ENCODE assay signal across 8 mouse cellular contexts in genomic region chr3:89963926-89964739, GRCm38 (mm10). TPM values are rescaled to one million over a fixed set of nuclear protein-coding genes. Genes with fewer than 3 reads are reported as not detected.
DNase-seq lines count a peak whose midpoint lies in the region; ATAC-seq and TF ChIP-seq lines count a peak whose summit lies in the region.

No protein-coding gene starts in this region.

- intact Hi-C loops in gastrocnemius, adult 2 months (cut with DNase I), result no loop called here

- 0 out of 2 replicates have a peak, but pooled peaks cover under 1% of the 10 kb centered on the region for H3K36me3 ChIP-seq in hindbrain, embryonic 15.5 days
- peaks cover 15% of the 10 kb centered on the region for H3K36me3 ChIP-seq in limb, embryonic 12.5 days
- H3K36me3 ChIP-seq in midbrain, embryonic 11.5 days (ENCODE audit: control insufficient read depth, insufficient read depth, low read length), result no peaks in the 10 kb centered on the region
- H3K36me3 ChIP-seq in stomach, embryonic 15.5 days, result no peaks in the 10 kb centered on the region

- peak; percentile 96 for TF ChIP-seq CTCF in gastrocnemius, adult 2 months (IDR thresholded peaks at IDR 0.05)

- no peaks in the 10 kb centered on the region for H3K9me3 ChIP-seq in hindbrain, embryonic 15.5 days
- no peaks in the 10 kb centered on the region for H3K9me3 ChIP-seq in limb, embryonic 12.5 days
- H3K9me3 ChIP-seq in midbrain, embryonic 11.5 days (ENCODE audit: control insufficient read depth, low read length), result no peaks in the 10 kb centered on the region
- H3K9me3 ChIP-seq in stomach, embryonic 15.5 days, result no peaks in the 10 kb centered on the region

- peak overlapping the region; percentile 96 for H3K9ac ChIP-seq in hindbrain, embryonic 15.5 days
- H3K9ac ChIP-seq in limb, embryonic 12.5 days (replicated peaks), result peak overlapping the region; percentile 94
- peak overlapping the region; percentile 89 for H3K9ac ChIP-seq in midbrain, embryonic 11.5 days (ENCODE audit: low read length)
- H3K9ac ChIP-seq in stomach, embryonic 15.5 days, result peak overlapping the region; percentile 88; the same call in 1 of the 2 replicates

- peak overlapping the region; percentile 87 for H3K4me3 ChIP-seq in gastrocnemius, adult 2 months
- H3K4me3 ChIP-seq in hindbrain, embryonic 15.5 days, result peak overlapping the region; percentile 98
- peak overlapping the region; percentile 97 for H3K4me3 ChIP-seq in limb, embryonic 12.5 days (replicated peaks)
- peak overlapping the region; percentile 78 for H3K4me3 ChIP-seq in midbrain, embryonic 11.5 days (ENCODE audit: low read depth, low read length)
- peak overlapping the region; percentile 75 for H3K4me3 ChIP-seq in stomach, embryonic 15.5 days (replicated peaks)

- peak overlapping the region; percentile 94 for H3K27ac ChIP-seq in gastrocnemius, adult 2 months
- peak overlapping the region; percentile 94 for H3K27ac ChIP-seq in hindbrain, embryonic 15.5 days (replicated peaks)
- peak overlapping the region; percentile 94 for H3K27ac ChIP-seq in limb, embryonic 12.5 days
- H3K27ac ChIP-seq in midbrain, embryonic 11.5 days (ENCODE audit: low read depth, low read length), result peak overlapping the region; percentile 77
- H3K27ac ChIP-seq in stomach, embryonic 15.5 days, result peak overlapping the region; percentile 96

- no peaks in the 10 kb centered on the region for H3K27me3 ChIP-seq in hindbrain, embryonic 15.5 days
- no peaks in the 10 kb centered on the region for H3K27me3 ChIP-seq in limb, embryonic 12.5 days
- H3K27me3 ChIP-seq in midbrain, embryonic 11.5 days (ENCODE audit: control insufficient read depth, insufficient read depth, low read length), result no peaks in the 10 kb centered on the region
- H3K27me3 ChIP-seq in stomach, embryonic 15.5 days (replicated peaks), result no peaks in the 10 kb centered on the region

- H3K4me1 ChIP-seq in hindbrain, embryonic 15.5 days (replicated peaks), result peaks cover 46% of the 10 kb centered on the region
- H3K4me1 ChIP-seq in limb, embryonic 12.5 days (replicated peaks), result peaks cover 37% of the 10 kb centered on the region
- H3K4me1 ChIP-seq in midbrain, embryonic 11.5 days (ENCODE audit: control insufficient read depth, insufficient read depth, low read length), result peaks cover 42% of the 10 kb centered on the region
- peaks cover 35% of the 10 kb centered on the region for H3K4me1 ChIP-seq in stomach, embryonic 15.5 days

- peak; percentile 74 for DNase-seq in urinary bladder, postnatal 14 days (ENCODE audit: low spot score)
- no peak for DNase-seq in urinary bladder, postnatal 10 days (ENCODE audit: low spot score)
- DNase-seq in cerebellum, postnatal 14 days, result peak; percentile 79 to 84
- DNase-seq in gastrocnemius, adult 2 months, result peak; percentile 64
- DNase-seq in midbrain, embryonic 11.5 days (ENCODE audit: low spot score, missing footprints), result peak; percentile 94

- peak overlapping the region; percentile 84 for H3K4me2 ChIP-seq in hindbrain, embryonic 15.5 days
- H3K4me2 ChIP-seq in limb, embryonic 12.5 days, result peak overlapping the region; percentile 98
- peak overlapping the region; percentile 79 for H3K4me2 ChIP-seq in midbrain, embryonic 11.5 days
- H3K4me2 ChIP-seq in stomach, embryonic 15.5 days, result peak overlapping the region; percentile 98

- ATAC-seq in hindbrain, embryonic 15.5 days (ENCODE audit: low FRiP score, low read depth), result no peak
- ATAC-seq in limb, embryonic 12.5 days (ENCODE audit: insufficient number of reproducible peaks, insufficient read depth, low FRiP score, low TSS enrichment, low read depth), result no peak
- no peak for ATAC-seq in midbrain, embryonic 11.5 days (ENCODE audit: low FRiP score)
- ATAC-seq in stomach, embryonic 15.5 days (ENCODE audit: insufficient read depth, low FRiP score, low read depth), result 0 out of 2 replicates have a peak, but pooled peaks have one; percentile 33

- WGBS in hindbrain, embryonic 15.5 days, result 32% methylated on average over 22 of the region's 22 CpGs
- 39% methylated on average over 22 of the region's 22 CpGs for WGBS in limb, embryonic 12.5 days
- 38% methylated on average over 22 of the region's 22 CpGs for WGBS in midbrain, embryonic 11.5 days
- 25% methylated on average over 22 of the region's 22 CpGs for WGBS in stomach, embryonic 15.5 days

RNA-seq across cellular contexts. Expression of gene Atp8b2, which starts 0.8 kb away (rescaled TPM):
- total RNA-seq in gastrocnemius, adult 2 months (2021), result 1 to 10 TPM; 6.0 to 9.8 TPM
- polyA plus RNA-seq in hindbrain, embryonic 15.5 days (2015; fragmentation: Nextera tagmentation; extraction: Ambion mirVana), result 12.1 and 14.0 TPM in 2 replicates
- polyA plus RNA-seq in limb, embryonic 12.5 days (2016; fragmentation: Nextera tagmentation; extraction: Ambion mirVana), result 20.7 and 24.4 TPM in 2 replicates
- 8.0 and 11.4 TPM in 2 replicates for polyA plus RNA-seq in midbrain, embryonic 11.5 days (2014; fragmentation: Nextera tagmentation; extraction: Ambion mirVana)
- 12.7 and 13.4 TPM in 2 replicates for polyA plus RNA-seq in stomach, embryonic 15.5 days (2015; fragmentation: Nextera tagmentation; extraction: Ambion mirVana)

RNA-seq across cellular contexts. Expression of gene Hax1, which starts 34.4 kb away (rescaled TPM):
- total RNA-seq in gastrocnemius, adult 2 months (2021), result 10 to 100 TPM; 52.2 to 57.7 TPM
- polyA plus RNA-seq in hindbrain, embryonic 15.5 days (2015; fragmentation: Nextera tagmentation; extraction: Ambion mirVana), result 110 and 111 TPM in 2 replicates
- 201 and 202 TPM in 2 replicates for polyA plus RNA-seq in limb, embryonic 12.5 days (2016; fragmentation: Nextera tagmentation; extraction: Ambion mirVana)
- polyA plus RNA-seq in midbrain, embryonic 11.5 days (2014; fragmentation: Nextera tagmentation; extraction: Ambion mirVana), result 173 and 176 TPM in 2 replicates
- polyA plus RNA-seq in stomach, embryonic 15.5 days (2015; fragmentation: Nextera tagmentation; extraction: Ambion mirVana), result 122 and 135 TPM in 2 replicates

RNA-seq across cellular contexts. Expression of gene Il6ra, which starts 51.1 kb away (rescaled TPM):
- total RNA-seq in gastrocnemius, adult 2 months (2021), result 1 to 10 TPM; 4.3 to 6.4 TPM
- polyA plus RNA-seq in hindbrain, embryonic 15.5 days (2015; fragmentation: Nextera tagmentation; extraction: Ambion mirVana), result 1.3 and 1.4 TPM in 2 replicates
- 0.83 and 0.84 TPM in 2 replicates for polyA plus RNA-seq in limb, embryonic 12.5 days (2016; fragmentation: Nextera tagmentation; extraction: Ambion mirVana)
- 0.36 and 0.45 TPM in 2 replicates for polyA plus RNA-seq in midbrain, embryonic 11.5 days (2014; fragmentation: Nextera tagmentation; extraction: Ambion mirVana)
- 3.2 TPM in 2 replicates for polyA plus RNA-seq in stomach, embryonic 15.5 days (2015; fragmentation: Nextera tagmentation; extraction: Ambion mirVana)
